Comparison of ENCODE assay signal across 24 mouse cellular contexts in the genomic region with DNA sequence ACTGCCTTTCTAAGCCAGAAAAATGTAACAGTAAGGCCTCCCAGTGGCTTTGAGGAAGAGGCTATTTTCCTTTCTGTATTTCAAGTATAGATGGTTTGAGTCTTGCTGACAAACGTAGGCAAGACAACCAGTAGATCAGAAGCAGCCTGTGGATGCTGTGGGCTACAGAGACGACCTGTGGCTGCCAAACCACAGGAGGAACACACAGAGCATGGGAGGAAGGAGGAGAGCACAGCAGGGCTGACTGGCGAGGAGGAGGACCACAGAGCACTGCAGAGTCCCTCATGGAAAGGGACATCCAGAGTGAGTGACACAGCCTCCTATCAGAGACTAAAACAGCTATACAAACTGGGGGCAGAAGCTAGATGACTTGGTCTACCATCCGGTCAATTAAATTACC. TPM values are rescaled to one million over a fixed set of nuclear protein-coding genes. Genes with fewer than 3 reads are reported as not detected.
DNase-seq lines count a peak whose midpoint lies in the region; ATAC-seq lines count a peak whose summit lies in the region.
"Had no signal": no experiment of that assay in that cellular context is flagged by ENCODE, and none has a peak within 500 bp of the region (broad histone marks: within the 10 kb centered on the region; RNA-seq: fewer than 3 reads in every experiment).

No protein-coding gene starts in this region.

- ATAC-seq in heart, embryonic 14.5 days (ENCODE audit: insufficient number of reproducible peaks, insufficient read depth, low FRiP score, low read depth): 0 out of 2 replicates have a peak, but pooled peaks have one; percentile 21
- ATAC-seq in heart, embryonic 11.5 days (replicated peaks; ENCODE audit: insufficient number of reproducible peaks, low FRiP score, low TSS enrichment): no peak
- ATAC-seq in hematopoietic stem cell, adult 5-6 weeks (replicated peaks in 1 of 2; ENCODE audit: insufficient read depth in 1 of 2, low FRiP score in 2 of 2, low TSS enrichment in 1 of 2, low read depth in 1 of 2, poor library complexity in 2 of 2, severe bottlenecking in 2 of 2): peak; percentile 39 to 71; a peak in 3 of 4 replicates
- ATAC-seq: forebrain, embryonic 13.5 days; intestine, embryonic 16.5 days; midbrain, embryonic 13.5 days had no signal

- no peaks in the 10 kb centered on the region for H3K9me3 ChIP-seq in heart, embryonic 14.5 days (ENCODE audit: control insufficient read depth, low read length)
- no peaks in the 10 kb centered on the region; the same call in 1 of the 2 replicates for H3K9me3 ChIP-seq in heart, embryonic 11.5 days (replicated peaks; ENCODE audit: control insufficient read depth, low read length)
- H3K9me3 ChIP-seq in hindbrain, embryonic 10.5 days: peaks cover 5% of the 10 kb centered on the region
- H3K9me3 ChIP-seq: forebrain, embryonic 13.5 days; hindbrain, embryonic 13.5 days; midbrain, embryonic 13.5 days had no signal

- H3K4me3 ChIP-seq in heart, embryonic 14.5 days (ENCODE audit: control insufficient read depth in 1 of 2, insufficient read depth in 1 of 2, low read depth in 1 of 2, low read length in 2 of 2): no peak overlapping the region
- H3K4me3 ChIP-seq in heart, embryonic 11.5 days (ENCODE audit: low read depth, low read length): no peak overlapping the region
- no peak overlapping the region for H3K4me3 ChIP-seq in hindbrain, embryonic 10.5 days
- H3K4me3 ChIP-seq: embryonic facial prominence, embryonic 10.5 days; forebrain, embryonic 13.5 days; hindbrain, embryonic 13.5 days; layer of hippocampus, adult 2 months; left cerebral cortex, adult 2 months; limb, embryonic 13.5 days; midbrain, embryonic 13.5 days had no signal

- H3K4me1 ChIP-seq in heart, embryonic 14.5 days (ENCODE audit: control insufficient read depth in 2 of 2, insufficient read depth in 2 of 2, low read length in 2 of 2): 0 out of 4 replicates have a peak, but pooled peaks cover 0 to 3% of the 10 kb centered on the region in 2 experiments
- no peaks in the 10 kb centered on the region for H3K4me1 ChIP-seq in heart, embryonic 11.5 days (ENCODE audit: control insufficient read depth, insufficient read depth, low read length)
- H3K4me1 ChIP-seq in hindbrain, embryonic 10.5 days (replicated peaks): no peaks in the 10 kb centered on the region
- H3K4me1 ChIP-seq: embryonic facial prominence, embryonic 10.5 days; forebrain, embryonic 13.5 days; hindbrain, embryonic 13.5 days; limb, embryonic 13.5 days; midbrain, embryonic 13.5 days had no signal

- H3K9ac ChIP-seq in heart, embryonic 14.5 days (ENCODE audit: low read length): no peak overlapping the region
- no peak overlapping the region for H3K9ac ChIP-seq in heart, embryonic 11.5 days (ENCODE audit: low read depth, low read length)
- H3K9ac ChIP-seq: forebrain, embryonic 13.5 days; hindbrain, embryonic 13.5 days; limb, embryonic 13.5 days; midbrain, embryonic 13.5 days had no signal

- no peaks in the 10 kb centered on the region for H3K27me3 ChIP-seq in heart, embryonic 14.5 days (ENCODE audit: control insufficient read depth, insufficient read depth, low read length)
- H3K27me3 ChIP-seq in heart, embryonic 11.5 days (ENCODE audit: control insufficient read depth, insufficient read depth, low read length): no peaks in the 10 kb centered on the region
- H3K27me3 ChIP-seq in hindbrain, embryonic 10.5 days (ENCODE audit: insufficient read depth, poor library complexity, severe bottlenecking): no peaks in the 10 kb centered on the region
- H3K27me3 ChIP-seq: forebrain, embryonic 13.5 days; hindbrain, embryonic 13.5 days; limb, embryonic 13.5 days; midbrain, embryonic 13.5 days had no signal

- peaks cover 30% of the 10 kb centered on the region for H3K36me3 ChIP-seq in heart, embryonic 14.5 days (ENCODE audit: control insufficient read depth, insufficient read depth, low read length)
- 0 out of 2 replicates have a peak, but pooled peaks cover 7% of the 10 kb centered on the region for H3K36me3 ChIP-seq in heart, embryonic 11.5 days (ENCODE audit: control insufficient read depth, insufficient read depth, low read length)
- peaks cover 61% of the 10 kb centered on the region for H3K36me3 ChIP-seq in hindbrain, embryonic 10.5 days

- peak overlapping the region in 1 of 2 experiments; percentile 27; a peak in 1 of 4 replicates for H3K27ac ChIP-seq in heart, embryonic 14.5 days (replicated peaks in 1 of 2; ENCODE audit: control insufficient read depth in 1 of 2, insufficient read depth in 1 of 2, low read depth in 2 of 2, low read length in 2 of 2)
- H3K27ac ChIP-seq in heart, embryonic 11.5 days (ENCODE audit: low read depth, low read length): no peak overlapping the region
- H3K27ac ChIP-seq in hindbrain, embryonic 10.5 days: no peak overlapping the region
- H3K27ac ChIP-seq: embryonic facial prominence, embryonic 10.5 days; forebrain, embryonic 13.5 days; hindbrain, embryonic 13.5 days; kidney, postnatal 0 days; layer of hippocampus, adult 2 months; left cerebral cortex, adult 2 months; limb, embryonic 13.5 days; midbrain, embryonic 13.5 days had no signal

- WGBS in heart, embryonic 14.5 days: 78% methylated on average over 4 of the region's 4 CpGs
- WGBS in heart, embryonic 11.5 days (ENCODE audit: insufficient replicate concordance): 90% methylated on average over 4 of the region's 4 CpGs
- WGBS in hindbrain, embryonic 10.5 days: 94% methylated on average over 4 of the region's 4 CpGs

- peak; percentile 59 for DNase-seq in naive thymus-derived CD4-positive, alpha-beta T cell, adult 2 months (ENCODE audit: low read depth)
- DNase-seq in frontal cortex, postnatal 25 days (ENCODE audit: low spot score in 2 of 2): no peak
- DNase-seq in hindbrain, embryonic 10.5 days (ENCODE audit: low spot score): no peak
- DNase-seq in lung, postnatal 10 days: no peak
- DNase-seq: B cell, adult 2 months; cerebellum, adult 11 months; cerebellum, postnatal 14 days; heart, adult 18-20 months; lung, adult 18-20 months; lung, postnatal 36 days; retina, postnatal 1 day; right cerebral cortex, postnatal 4 days had no signal

- H3K4me2 ChIP-seq in heart, embryonic 14.5 days (ENCODE audit: low read length): no peak overlapping the region
- no peak overlapping the region for H3K4me2 ChIP-seq in heart, embryonic 11.5 days
- H3K4me2 ChIP-seq: forebrain, embryonic 13.5 days; hindbrain, embryonic 13.5 days; limb, embryonic 13.5 days; midbrain, embryonic 13.5 days had no signal

RNA-seq across cellular contexts. Expression of a gene that starts 16.0 kb away (rescaled TPM):
- 126 and 131 TPM in 2 replicates for polyA plus RNA-seq in heart, embryonic 14.5 days (2014; fragmentation: Nextera tagmentation; extraction: Ambion mirVana)
- polyA plus RNA-seq in heart, embryonic 11.5 days (2014; fragmentation: Nextera tagmentation; extraction: Ambion mirVana): 102 and 113 TPM in 2 replicates
- 30.6 and 59.6 TPM in 2 replicates for total RNA-seq in hematopoietic stem cell, adult 5-6 weeks (2017)
- polyA plus RNA-seq in hindbrain, embryonic 10.5 days (2016; fragmentation: Nextera tagmentation; extraction: Ambion mirVana): 79.5 and 79.7 TPM in 2 replicates

RNA-seq across cellular contexts. Expression of a gene that starts 16.3 kb away (rescaled TPM):
- 24.2 and 24.6 TPM in 2 replicates for polyA plus RNA-seq in heart, embryonic 14.5 days (2014; fragmentation: Nextera tagmentation; extraction: Ambion mirVana)
- polyA plus RNA-seq in heart, embryonic 11.5 days (2014; fragmentation: Nextera tagmentation; extraction: Ambion mirVana): 32.8 and 34.0 TPM in 2 replicates
- total RNA-seq in hematopoietic stem cell, adult 5-6 weeks (2017): 35.1 and 37.6 TPM in 2 replicates
- 48.3 and 62.6 TPM in 2 replicates for polyA plus RNA-seq in hindbrain, embryonic 10.5 days (2016; fragmentation: Nextera tagmentation; extraction: Ambion mirVana)

RNA-seq across cellular contexts. Expression of a gene that starts 37.9 kb away (rescaled TPM):
- 11.6 and 12.3 TPM in 2 replicates for polyA plus RNA-seq in heart, embryonic 14.5 days (2014; fragmentation: Nextera tagmentation; extraction: Ambion mirVana)
- polyA plus RNA-seq in heart, embryonic 11.5 days (2014; fragmentation: Nextera tagmentation; extraction: Ambion mirVana): 8.9 and 10.5 TPM in 2 replicates
- 14.8 and 20.0 TPM in 2 replicates for total RNA-seq in hematopoietic stem cell, adult 5-6 weeks (2017)
- 13.8 and 16.0 TPM in 2 replicates for polyA plus RNA-seq in hindbrain, embryonic 10.5 days (2016; fragmentation: Nextera tagmentation; extraction: Ambion mirVana)
